Mouse (Mus musculus): ENCODE measurements around the gene Slc34a3.
A peak's percentile ranks its signal among the peaks of the same experiment; 100 is the strongest.

DNA sequence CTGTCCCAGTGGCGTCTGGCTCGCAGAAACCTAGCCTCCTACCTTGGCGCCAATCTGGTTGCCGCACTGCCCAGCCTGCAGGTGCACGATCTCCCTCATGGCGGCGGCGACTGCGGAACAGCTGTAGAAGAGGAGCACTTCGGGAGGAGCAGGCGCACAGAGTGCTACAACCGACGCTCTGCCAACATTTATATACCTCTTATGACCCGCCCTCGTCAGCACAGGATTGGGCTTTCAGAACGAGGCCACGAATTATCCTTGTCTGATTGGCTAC, 9.7 kb downstream of the Slc34a3 start, which contains the start of gene Tubb4b:
- no peak for TF ChIP-seq CTCF (IDR thresholded peaks at IDR 0.05; ENCODE audit: insufficient read depth, low read length)
- peak; percentile 99 for TF ChIP-seq POLR2A (IDR thresholded peaks at IDR 0.05; ENCODE audit: borderline replicate concordance, extremely low read depth, low read depth, low read length)

Data from lung, adult 2 months (tissue).